Mouse (Mus musculus): ENCODE measurements at regions not wholly inside any gene's neighbourhood (a gene's known extent, or its start where the extent isn't known, plus 50 kb on each side); places are given as distances from the start of the nearest gene placed in this dataset.

DNA sequence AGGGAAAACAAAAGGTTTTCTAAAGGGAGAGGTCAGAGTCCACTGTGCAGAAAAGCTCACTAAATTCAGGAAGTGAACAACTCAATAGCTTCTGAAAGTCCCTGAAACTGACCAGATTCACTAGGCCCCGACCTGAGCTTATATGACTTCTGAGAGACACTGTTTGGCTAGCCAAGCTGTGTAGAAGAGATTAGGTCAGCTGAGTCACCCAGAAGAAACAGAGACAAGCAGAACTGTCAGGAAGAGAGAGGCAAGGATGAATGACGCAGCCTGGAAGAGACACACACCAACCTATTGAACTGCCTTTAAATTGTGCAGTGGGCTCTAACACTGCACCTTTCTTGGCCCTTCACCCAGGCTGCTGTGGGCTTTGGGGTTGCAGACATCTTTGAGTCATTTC is 230.4 kb downstream of the Gm21750 start:
- TF ChIP-seq CTCF (IDR thresholded peaks at IDR 0.05; ENCODE audit: low read depth, low read length) (no peak), POLR2A (IDR thresholded peaks at IDR 0.05; ENCODE audit: extremely low read depth, insufficient read depth, low read length) (no peak)
